Mouse (Mus musculus): ENCODE measurements around the gene Ddo. TPM values are rescaled to one million over a fixed set of nuclear protein-coding genes. Genes with fewer than 3 reads are reported as not detected.

Ddo gene
- polyA plus RNA-seq, 1 experiment = 22.6 TPM

GRCm38 (mm10) chr10:40718362-40718761 lies 88.6 kb downstream of the Ddo start:
- Histone ChIP-seq H3K27me3 (ENCODE audit: control insufficient read depth, insufficient read depth, low read length) (no peaks in the 10 kb centered on the region; the same call in 1 of the 2 replicates), H3K4me1 (ENCODE audit: control insufficient read depth, insufficient read depth, low read length) (no peaks in the 10 kb centered on the region), H3K27ac (ENCODE audit: insufficient read depth, low read length) (no peak overlapping the region), H3K4me3 (replicated peaks; ENCODE audit: insufficient read depth, low read depth, low read length) (no peak overlapping the region)
- 92% methylated on average over 13 of the region's 13 CpGs for WGBS
- no peak for TF ChIP-seq CTCF (IDR thresholded peaks at IDR 0.05; ENCODE audit: borderline replicate concordance, insufficient read depth, low read depth, low read length)
- TF ChIP-seq POLR2A (IDR thresholded peaks at IDR 0.05; ENCODE audit: borderline replicate concordance, insufficient read depth, low read length) = no peak
- no peak for DNase-seq

- no peak overlapping the region for H3K27ac ChIP-seq (ENCODE audit: insufficient read depth, low read length)
Observed at GRCm38 (mm10) chr10:40719062-40719461, 89.3 kb downstream of the Ddo start.

GRCm38 (mm10) chr10:40720883-40721282 lies 91.1 kb downstream of the Ddo start:
- no peak for TF ChIP-seq POLR2A (IDR thresholded peaks at IDR 0.05; ENCODE audit: borderline replicate concordance, insufficient read depth, low read length)
- no peak for TF ChIP-seq CTCF (IDR thresholded peaks at IDR 0.05; ENCODE audit: borderline replicate concordance, insufficient read depth, low read depth, low read length)
- no peaks in the 10 kb centered on the region; the same call in 1 of the 2 replicates for H3K27me3 ChIP-seq (ENCODE audit: control insufficient read depth, insufficient read depth, low read length)
- WGBS = 90% methylated on average over 5 of the region's 5 CpGs
- H3K27ac ChIP-seq (ENCODE audit: insufficient read depth, low read length) = no peak overlapping the region
- DNase-seq = no peak
- H3K4me3 ChIP-seq (replicated peaks; ENCODE audit: insufficient read depth, low read depth, low read length) = no peak overlapping the region
- H3K4me1 ChIP-seq (ENCODE audit: control insufficient read depth, insufficient read depth, low read length) = no peaks in the 10 kb centered on the region

More at GRCm38 (mm10) chr10:40719062-40719461, 89.3 kb downstream of the Ddo start:
- no peak overlapping the region for H3K4me3 ChIP-seq (replicated peaks; ENCODE audit: insufficient read depth, low read depth, low read length)
- H3K4me1 ChIP-seq (ENCODE audit: control insufficient read depth, insufficient read depth, low read length) = no peaks in the 10 kb centered on the region
- no peak for DNase-seq
- H3K27me3 ChIP-seq (ENCODE audit: control insufficient read depth, insufficient read depth, low read length) = no peaks in the 10 kb centered on the region; the same call in 1 of the 2 replicates
- no peak for TF ChIP-seq CTCF (IDR thresholded peaks at IDR 0.05; ENCODE audit: borderline replicate concordance, insufficient read depth, low read depth, low read length)
- 56% methylated on average over 6 of the region's 6 CpGs for WGBS

- WGBS = 56% methylated on average over 6 of the region's 6 CpGs
- Histone ChIP-seq H3K27ac (ENCODE audit: insufficient read depth, low read length) (no peak overlapping the region), H3K4me1 (ENCODE audit: control insufficient read depth, insufficient read depth, low read length) (no peaks in the 10 kb centered on the region), H3K4me3 (replicated peaks; ENCODE audit: insufficient read depth, low read depth, low read length) (no peak overlapping the region), H3K27me3 (ENCODE audit: control insufficient read depth, insufficient read depth, low read length) (no peaks in the 10 kb centered on the region)
- no peak for DNase-seq
- TF ChIP-seq CTCF (IDR thresholded peaks at IDR 0.05; ENCODE audit: borderline replicate concordance, insufficient read depth, low read depth, low read length) (no peak), POLR2A (IDR thresholded peaks at IDR 0.05; ENCODE audit: borderline replicate concordance, insufficient read depth, low read length) (no peak)
Observed at GRCm38 (mm10) chr10:40724342-40724741, 94.5 kb downstream of the Ddo start.

GRCm38 (mm10) chr10:40725066-40725465 lies 95.3 kb downstream of the Ddo start:
- H3K4me3 ChIP-seq (replicated peaks; ENCODE audit: insufficient read depth, low read depth, low read length) = no peak overlapping the region
- H3K27ac ChIP-seq (ENCODE audit: insufficient read depth, low read length) = no peak overlapping the region
- H3K27me3 ChIP-seq (ENCODE audit: control insufficient read depth, insufficient read depth, low read length) = no peaks in the 10 kb centered on the region
- WGBS = 48% methylated on average over 4 of the region's 4 CpGs
- no peaks in the 10 kb centered on the region for H3K4me1 ChIP-seq (ENCODE audit: control insufficient read depth, insufficient read depth, low read length)
- TF ChIP-seq CTCF (IDR thresholded peaks at IDR 0.05; ENCODE audit: borderline replicate concordance, insufficient read depth, low read depth, low read length) (no peak), POLR2A (IDR thresholded peaks at IDR 0.05; ENCODE audit: borderline replicate concordance, insufficient read depth, low read length) (no peak)
- no peak for DNase-seq

GRCm38 (mm10) chr10:40725471-40725870 lies 95.7 kb downstream of the Ddo start:
- no peaks in the 10 kb centered on the region for H3K27me3 ChIP-seq (ENCODE audit: control insufficient read depth, insufficient read depth, low read length)
- no peaks in the 10 kb centered on the region for H3K4me1 ChIP-seq (ENCODE audit: control insufficient read depth, insufficient read depth, low read length)
- WGBS = 89% methylated on average over 4 of the region's 4 CpGs
- DNase-seq = no peak
- TF ChIP-seq POLR2A (IDR thresholded peaks at IDR 0.05; ENCODE audit: borderline replicate concordance, insufficient read depth, low read length) (no peak), CTCF (IDR thresholded peaks at IDR 0.05; ENCODE audit: borderline replicate concordance, insufficient read depth, low read depth, low read length) (no peak)
- no peak overlapping the region for H3K4me3 ChIP-seq (replicated peaks; ENCODE audit: insufficient read depth, low read depth, low read length)
- no peak overlapping the region for H3K27ac ChIP-seq (ENCODE audit: insufficient read depth, low read length)

GRCm38 (mm10) chr10:40726288-40726902 lies 96.6 kb downstream of the Ddo start:
- Histone ChIP-seq H3K4me3 (replicated peaks; ENCODE audit: insufficient read depth, low read depth, low read length) (no peak overlapping the region), H3K27me3 (ENCODE audit: control insufficient read depth, insufficient read depth, low read length) (no peaks in the 10 kb centered on the region), H3K4me1 (ENCODE audit: control insufficient read depth, insufficient read depth, low read length) (no peaks in the 10 kb centered on the region), H3K27ac (ENCODE audit: insufficient read depth, low read length) (no peak overlapping the region)
- WGBS = 70% methylated on average over 11 of the region's 11 CpGs
- no peak for DNase-seq
- TF ChIP-seq CTCF (IDR thresholded peaks at IDR 0.05; ENCODE audit: borderline replicate concordance, insufficient read depth, low read depth, low read length) = no peak
- TF ChIP-seq POLR2A (IDR thresholded peaks at IDR 0.05; ENCODE audit: borderline replicate concordance, insufficient read depth, low read length) = no peak

- 72% methylated on average over 5 of the region's 5 CpGs for WGBS
- Histone ChIP-seq H3K4me1 (ENCODE audit: control insufficient read depth, insufficient read depth, low read length) (no peaks in the 10 kb centered on the region), H3K27ac (ENCODE audit: insufficient read depth, low read length) (no peak overlapping the region), H3K4me3 (replicated peaks; ENCODE audit: insufficient read depth, low read depth, low read length) (no peak overlapping the region), H3K27me3 (ENCODE audit: control insufficient read depth, insufficient read depth, low read length) (no peaks in the 10 kb centered on the region)
- no peak for DNase-seq
- TF ChIP-seq CTCF (IDR thresholded peaks at IDR 0.05; ENCODE audit: borderline replicate concordance, insufficient read depth, low read depth, low read length) (no peak), POLR2A (IDR thresholded peaks at IDR 0.05; ENCODE audit: borderline replicate concordance, insufficient read depth, low read length) (no peak)
Observed at GRCm38 (mm10) chr10:40726989-40727388, 97.2 kb downstream of the Ddo start.

All from cerebellum, adult 2 months (tissue).